Mouse (Mus musculus) olfactory bulb, adult 2 months (tissue): ENCODE measurements around the gene Osbpl6.
"Not testable (repeated sequence)": the region's sequence is repeated elsewhere in the genome, so short reads cannot be mapped to it uniquely, and the experiment has no call there.

ENCODE experiments used
- CTCF ChIP-seq: fragments of 200-500 bp; IDR thresholded peaks from 2 replicates; pipeline ENCODE4 v1.5.1; 2012; ENCODE audit warnings: low read depth, mild to moderate bottlenecking, low read length, moderate library complexity; ENCODE audit not compliant: insufficient read depth
- POLR2A ChIP-seq: fragments of 200-500 bp; IDR thresholded peaks from 2 replicates; pipeline ENCODE4 v1.6.1; 2012; ENCODE audit warnings: mild to moderate bottlenecking, low read depth, low read length, moderate library complexity; ENCODE audit not compliant: insufficient read depth

- not testable (repeated sequence) for TF ChIP-seq CTCF, POLR2A
These were observed 216.0 kb downstream of the Osbpl6 start for GRCm38 (mm10) chr2:76622316-76622715.
